Mouse (Mus musculus): ENCODE measurements around the gene Gtf2h1.

DNA sequence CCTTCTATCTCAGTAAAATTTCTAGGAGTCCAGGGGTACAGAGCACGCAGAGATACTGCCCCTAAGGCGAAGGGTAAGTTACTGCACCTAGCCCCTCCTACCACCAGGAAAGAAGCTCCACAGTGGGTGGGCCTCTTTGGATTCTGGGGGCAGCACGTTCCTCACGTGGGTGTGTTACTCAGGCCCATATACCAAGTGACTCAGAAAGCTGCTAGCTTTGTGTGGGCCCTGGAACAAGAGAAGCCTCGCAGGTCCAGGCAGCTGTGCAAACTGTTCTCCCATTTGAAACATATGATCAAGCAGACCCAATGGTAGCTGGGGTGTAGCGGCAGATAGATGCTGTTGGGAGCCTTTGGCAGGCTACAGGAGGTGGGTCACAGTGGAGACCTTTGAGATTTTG lies 63.1 kb downstream of the Gtf2h1 start:
- TF ChIP-seq CTCF (IDR thresholded peaks at IDR 0.05; ENCODE audit: borderline replicate concordance, insufficient read depth, low read depth, low read length) (no peak), POLR2A (IDR thresholded peaks at IDR 0.05; ENCODE audit: borderline replicate concordance, insufficient read depth, low read length) (no peak)

Measured in cerebellum, adult 2 months (tissue).